Mouse (Mus musculus): ENCODE results near the gene Cldn2.
"Not testable (repeated sequence)": the region's sequence is repeated elsewhere in the genome, so short reads cannot be mapped to it uniquely, and the experiment has no call there.

The Cldn2 gene

GRCm38 (mm10) chrX:139800406-139800878 is at the start of gene Cldn2:
Cldn2 (plus strand) TSS chrX:139800828.
- in situ Hi-C loops (cut with MseI, MboI): no loop called here

- in situ Hi-C loops (cut with MseI, MboI): no loop called here
Observed at GRCm38 (mm10) chrX:139751855-139752254, 48.8 kb upstream of the Cldn2 start.

- in situ Hi-C loops (cut with MseI, MboI): not testable (repeated sequence)
Observed at GRCm38 (mm10) chrX:139758634-139759033, 42.0 kb upstream of the Cldn2 start.

- in situ Hi-C loops (cut with MseI, MboI): no loop called here
Observed at GRCm38 (mm10) chrX:139762546-139762945, 38.1 kb upstream of the Cldn2 start.

- in situ Hi-C loops (cut with MseI, MboI): loop anchor here in 1 of 2 experiments (10.0 kb wide), 1 partner anchor 415 kb away; no protein-coding TSS in a partner anchor
Observed at GRCm38 (mm10) chrX:139769975-139770637, 30.5 kb upstream of the Cldn2 start.

GRCm38 (mm10) chrX:139774309-139775083 is 26.1 kb upstream of the Cldn2 start:
- in situ Hi-C loops (cut with MseI, MboI): loop anchor here in 1 of 2 experiments (10.0 kb wide), 1 partner anchor 410 kb away; no protein-coding TSS in a partner anchor

- in situ Hi-C loops (cut with MseI, MboI): loop anchor here in 1 of 2 experiments (10.0 kb wide), 1 partner anchor 410 kb away; no protein-coding TSS in a partner anchor
Observed at GRCm38 (mm10) chrX:139775084-139775612, 25.5 kb upstream of the Cldn2 start.

- in situ Hi-C loops (cut with MseI, MboI): loop anchor here in 1 of 2 experiments (10.0 kb wide), 1 partner anchor 407 kb away; no protein-coding TSS in a partner anchor
Observed at GRCm38 (mm10) chrX:139777357-139777756, 23.3 kb upstream of the Cldn2 start.

- in situ Hi-C loops (cut with MseI, MboI): loop anchor here in 1 of 2 experiments (10.0 kb wide), 1 partner anchor 406 kb away; no protein-coding TSS in a partner anchor
Observed at GRCm38 (mm10) chrX:139778886-139779285, 21.7 kb upstream of the Cldn2 start.

GRCm38 (mm10) chrX:139779401-139779800 is 21.2 kb upstream of the Cldn2 start:
- in situ Hi-C loops (cut with MseI, MboI): loop anchor here in 1 of 2 experiments (10.0 kb wide), 1 partner anchor 405 kb away; no protein-coding TSS in a partner anchor

- in situ Hi-C loops (cut with MseI, MboI): no loop called here
Observed at GRCm38 (mm10) chrX:139780988-139781387, 19.6 kb upstream of the Cldn2 start.

- in situ Hi-C loops (cut with MseI, MboI): no loop called here
Observed at GRCm38 (mm10) chrX:139781563-139781962, 19.1 kb upstream of the Cldn2 start.

- in situ Hi-C loops (cut with MseI, MboI): no loop called here
Observed at GRCm38 (mm10) chrX:139782278-139783044, 18.2 kb upstream of the Cldn2 start, which contains the start of gene Ripply1. Ripply1 (minus strand) TSS chrX:139782353.

- in situ Hi-C loops (cut with MseI, MboI): no loop called here
Observed at GRCm38 (mm10) chrX:139783045-139783422, 17.6 kb upstream of the Cldn2 start.

GRCm38 (mm10) chrX:139785764-139786163 is 14.9 kb upstream of the Cldn2 start:
- in situ Hi-C loops (cut with MseI, MboI): no loop called here

GRCm38 (mm10) chrX:139794072-139794845 is 6.4 kb upstream of the Cldn2 start:
- in situ Hi-C loops (cut with MseI, MboI): no loop called here

- in situ Hi-C loops (cut with MseI, MboI): no loop called here
Observed at GRCm38 (mm10) chrX:139796037-139796436, 4.6 kb upstream of the Cldn2 start.

- in situ Hi-C loops (cut with MseI, MboI): no loop called here
Observed at GRCm38 (mm10) chrX:139797875-139798274, 2.8 kb upstream of the Cldn2 start.

- in situ Hi-C loops (cut with MseI, MboI): no loop called here
Observed at GRCm38 (mm10) chrX:139799953-139800352, 675 bp upstream of the Cldn2 start.

GRCm38 (mm10) chrX:139803028-139803427 is 2.4 kb downstream of the Cldn2 start:
- in situ Hi-C loops (cut with MseI, MboI): no loop called here
